Mouse (Mus musculus): Measurements from ENCODE around the gene Olfr594. TPM values are rescaled to one million over a fixed set of nuclear protein-coding genes. Genes with fewer than 3 reads are reported as not detected.

Gene Olfr594
- not detected in 2 replicates for polyA plus RNA-seq (2012; ENCODE audit: low replicate concordance)

DNA sequence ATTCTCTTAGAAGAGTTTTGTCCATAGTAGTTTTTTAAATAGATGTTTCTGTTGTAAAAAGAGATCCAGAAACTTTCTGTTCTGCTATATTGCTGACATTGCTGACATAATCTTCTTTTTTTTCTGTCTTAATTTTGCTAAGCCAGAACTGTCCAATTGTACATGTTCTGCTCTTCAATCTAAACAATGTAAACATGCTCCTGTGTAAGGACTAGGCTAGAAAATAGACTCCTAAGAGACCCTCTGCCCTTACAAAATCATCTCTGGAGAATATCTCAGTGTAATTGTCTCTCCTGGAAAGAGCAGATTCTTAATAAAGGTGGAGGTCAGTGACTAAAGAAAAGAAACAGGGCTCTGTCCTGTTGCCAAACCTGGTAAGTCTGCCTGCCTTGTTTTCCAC is at the start of gene Olfr594:
Gene Olfr594, plus strand, starts transcription at position 301 of the 400 bp plus-strand sequence.

DNA sequence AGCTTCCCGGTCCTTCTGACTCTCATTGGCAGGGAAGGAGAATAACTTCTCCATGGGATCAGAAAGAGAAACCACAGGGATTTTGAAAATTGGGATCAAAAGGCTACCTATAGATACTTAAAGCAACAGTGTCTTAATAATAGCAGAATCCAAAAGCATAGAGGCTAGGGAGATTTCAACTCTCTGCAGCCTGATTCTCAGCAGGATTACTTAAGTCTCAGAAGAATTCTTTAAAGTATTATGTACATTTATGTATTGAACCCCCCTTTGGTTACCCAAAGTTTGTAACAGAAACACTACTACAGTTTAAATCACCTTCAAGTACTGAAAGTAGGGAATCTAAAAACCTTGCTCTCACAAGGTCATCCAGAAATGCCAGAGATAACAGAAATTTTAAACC is 38.6 kb upstream of the Olfr594 start, which contains the start of gene Olfr591:
Gene Olfr591, minus strand, starts transcription at position 101 of the 400 bp plus-strand sequence.

DNA sequence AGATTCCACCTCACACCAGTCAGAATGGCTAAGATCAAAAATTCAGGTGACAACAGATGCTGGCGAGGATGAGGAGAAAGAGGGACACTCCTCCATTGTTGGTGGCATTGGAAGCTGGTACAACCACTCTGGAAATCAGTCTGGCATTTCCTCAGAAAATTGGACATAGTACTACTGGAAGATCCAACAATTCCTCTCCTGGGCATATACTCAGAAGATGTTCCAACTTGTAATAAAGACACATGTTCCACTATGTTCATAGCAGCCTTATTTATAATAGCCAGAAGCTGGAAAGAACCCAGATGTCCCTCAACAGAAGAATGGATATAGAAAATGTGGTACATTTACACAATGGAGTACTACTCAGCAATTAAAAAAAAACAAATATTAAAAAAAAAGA is 32.3 kb upstream of the Olfr594 start, which contains the start of gene Olfr592:
Gene Olfr592, plus strand, starts transcription at position 301 of the 400 bp plus-strand sequence.

DNA sequence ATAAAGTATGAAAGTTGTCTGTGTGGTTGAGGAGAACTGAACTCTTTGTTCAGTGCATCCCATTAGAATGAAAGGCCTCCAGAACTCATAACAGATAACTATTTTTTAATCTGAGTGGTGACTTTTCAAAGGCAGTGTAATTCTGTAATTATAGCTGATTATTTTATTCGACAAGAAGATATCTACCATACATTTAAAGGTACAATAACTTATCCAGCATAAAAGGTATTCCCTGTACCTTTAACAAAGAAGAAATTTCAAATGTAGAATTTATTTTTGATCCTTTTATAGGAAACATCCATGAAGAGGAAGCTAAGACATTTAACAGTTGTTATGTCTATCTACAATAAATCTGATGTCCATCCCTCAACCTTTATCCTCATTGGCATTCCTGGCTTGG is 5.2 kb upstream of the Olfr594 start, which contains the start of gene Olfr593:
Gene Olfr593, plus strand, starts transcription at position 301 of the 400 bp plus-strand sequence.

DNA sequence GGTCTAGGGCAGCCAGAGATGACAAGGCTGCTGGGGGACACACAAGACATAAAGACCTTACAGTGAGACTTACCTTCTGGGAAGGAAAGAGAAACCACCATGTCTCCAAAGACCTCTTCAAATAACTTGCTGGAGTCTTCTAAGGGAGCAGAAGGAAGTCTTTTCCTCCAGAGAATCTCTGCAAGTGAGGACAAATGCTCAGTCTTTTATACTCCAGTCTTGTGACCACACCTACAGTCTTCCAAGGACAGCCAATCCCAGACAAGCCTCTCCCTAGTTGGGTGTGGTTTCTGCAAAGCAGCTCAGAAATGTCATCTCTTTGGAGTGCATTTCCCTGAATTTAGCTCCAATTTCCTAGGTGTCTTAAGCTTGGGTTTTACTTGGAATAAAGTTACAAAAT is 35.6 kb downstream of the Olfr594 start, which contains the start of gene Usp17ld:
Gene Usp17ld, minus strand, starts transcription at position 101 of the 400 bp plus-strand sequence.

Other genes with a start within 250 kb of the Olfr594 start
- not detected in 2 replicates for gene Olfr577, start 241.1 kb upstream of the Olfr594 start, polyA plus RNA-seq (2012; ENCODE audit: low replicate concordance)
- not detected in 2 replicates for gene Olfr578, start 227.7 kb upstream of the Olfr594 start, polyA plus RNA-seq (2012; ENCODE audit: low replicate concordance)
- gene Olfr582, start 179.0 kb upstream of the Olfr594 start, polyA plus RNA-seq (2012; ENCODE audit: low replicate concordance), result not detected in 2 replicates
- not detected in 2 replicates for gene Olfr583, start 165.7 kb upstream of the Olfr594 start, polyA plus RNA-seq (2012; ENCODE audit: low replicate concordance)
- not detected in 2 replicates for gene Olfr584, start 135.1 kb upstream of the Olfr594 start, polyA plus RNA-seq (2012; ENCODE audit: low replicate concordance)
- gene Olfr585, start 119.3 kb upstream of the Olfr594 start, polyA plus RNA-seq (2012; ENCODE audit: low replicate concordance), result not detected in 2 replicates
- gene Olfr586, start 91.4 kb upstream of the Olfr594 start, polyA plus RNA-seq (2012; ENCODE audit: low replicate concordance), result not detected in 2 replicates
- not detected in 2 replicates for gene Olfr588-ps1, start 76.1 kb upstream of the Olfr594 start, polyA plus RNA-seq (2012; ENCODE audit: low replicate concordance)
- not detected in 2 replicates for gene Olfr589, start 60.6 kb upstream of the Olfr594 start, polyA plus RNA-seq (2012; ENCODE audit: low replicate concordance)
- gene Olfr591, start 38.7 kb upstream of the Olfr594 start, polyA plus RNA-seq (2012; ENCODE audit: low replicate concordance), result not detected in 2 replicates
- gene Olfr592, start 32.2 kb upstream of the Olfr594 start, polyA plus RNA-seq (2012; ENCODE audit: low replicate concordance), result not detected in 2 replicates
- not detected in 2 replicates for gene Olfr593, start 5.1 kb upstream of the Olfr594 start, polyA plus RNA-seq (2012; ENCODE audit: low replicate concordance)
- not detected in 2 replicates for gene Usp17ld, start 35.5 kb downstream of the Olfr594 start, polyA plus RNA-seq (2012; ENCODE audit: low replicate concordance)
- not detected in 2 replicates for gene Olfr596, start 88.7 kb downstream of the Olfr594 start, polyA plus RNA-seq (2012; ENCODE audit: low replicate concordance)
- not detected in 2 replicates for gene Olfr597, start 99.3 kb downstream of the Olfr594 start, polyA plus RNA-seq (2012; ENCODE audit: low replicate concordance)
- not detected in 2 replicates for gene Olfr598, start 106.6 kb downstream of the Olfr594 start, polyA plus RNA-seq (2012; ENCODE audit: low replicate concordance)
- gene Olfr599, start 118.9 kb downstream of the Olfr594 start, polyA plus RNA-seq (2012; ENCODE audit: low replicate concordance), result not detected in 2 replicates
- gene Olfr600, start 132.7 kb downstream of the Olfr594 start, polyA plus RNA-seq (2012; ENCODE audit: low replicate concordance), result 0.05 TPM in 1 of 2 replicates, not detected in the other
- not detected in 2 replicates for gene Olfr601, start 145.7 kb downstream of the Olfr594 start, polyA plus RNA-seq (2012; ENCODE audit: low replicate concordance)
- gene Olfr603, start 169.2 kb downstream of the Olfr594 start, polyA plus RNA-seq (2012; ENCODE audit: low replicate concordance), result not detected in 2 replicates
- not detected in 2 replicates for gene Usp17lc, start 198.1 kb downstream of the Olfr594 start, polyA plus RNA-seq (2012; ENCODE audit: low replicate concordance)
- gene Olfr605, start 228.4 kb downstream of the Olfr594 start, polyA plus RNA-seq (2012; ENCODE audit: low replicate concordance), result not detected in 2 replicates
- gene Olfr606, start 232.1 kb downstream of the Olfr594 start, polyA plus RNA-seq (2012; ENCODE audit: low replicate concordance), result not detected in 2 replicates
- gene Olfr607, start 247.2 kb downstream of the Olfr594 start, polyA plus RNA-seq (2012; ENCODE audit: low replicate concordance), result not detected in 2 replicates